Mouse (Mus musculus): ENCODE results near the gene Olfr782. TPM values are rescaled to one million over a fixed set of nuclear protein-coding genes. Genes with fewer than 3 reads are reported as not detected.
"Not testable (repeated sequence)": the region's sequence is repeated elsewhere in the genome, so short reads cannot be mapped to it uniquely, and the experiment has no call there.

The Olfr782 gene
- polyA plus RNA-seq (2012; rRNA removed), result not detected in 2 replicates

DNA sequence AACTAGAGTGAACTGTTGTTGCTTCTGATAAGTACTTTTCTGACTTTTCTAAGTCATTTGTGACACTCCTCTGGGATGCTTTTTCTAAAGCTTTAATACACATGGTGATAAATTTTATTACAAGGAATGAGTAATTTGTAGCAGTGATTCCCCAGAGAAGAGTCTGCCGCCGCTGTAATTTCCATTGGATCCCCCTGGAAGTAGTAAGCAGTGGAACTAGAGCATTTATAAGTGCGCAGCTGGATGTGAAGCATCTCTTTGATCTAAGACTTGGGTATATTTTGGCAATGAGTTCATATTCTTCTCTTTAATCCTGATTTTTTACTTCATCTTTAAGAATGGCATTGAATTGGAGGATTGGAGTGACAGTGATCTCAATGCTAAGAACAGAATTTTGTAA lies at the start of gene Olfr782:
Olfr782 (plus strand) TSS at position 301 of the 400 bp plus-strand sequence.
- no peak for DNase-seq (ENCODE audit: low read depth)

DNA sequence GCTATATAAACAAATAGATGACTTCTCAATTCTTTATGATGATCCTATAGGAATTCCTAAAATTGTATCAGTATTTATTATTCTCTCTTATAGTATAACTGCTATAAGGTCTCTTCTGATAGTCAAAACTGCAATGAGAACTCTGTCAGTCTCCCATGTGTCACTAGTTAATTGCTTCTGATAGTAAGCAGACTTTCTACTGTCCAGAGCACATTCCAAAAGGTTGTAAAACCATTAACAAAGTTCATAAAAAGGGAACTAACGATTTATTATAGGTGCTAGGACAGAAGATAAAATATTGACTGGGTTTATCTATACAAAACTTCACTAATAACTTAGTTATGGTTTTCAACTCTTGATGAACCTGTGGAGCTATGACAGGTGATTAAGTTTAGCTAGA lies 35.7 kb upstream of the Olfr782 start:
- not testable (repeated sequence) for DNase-seq (ENCODE audit: low read depth)

DNA sequence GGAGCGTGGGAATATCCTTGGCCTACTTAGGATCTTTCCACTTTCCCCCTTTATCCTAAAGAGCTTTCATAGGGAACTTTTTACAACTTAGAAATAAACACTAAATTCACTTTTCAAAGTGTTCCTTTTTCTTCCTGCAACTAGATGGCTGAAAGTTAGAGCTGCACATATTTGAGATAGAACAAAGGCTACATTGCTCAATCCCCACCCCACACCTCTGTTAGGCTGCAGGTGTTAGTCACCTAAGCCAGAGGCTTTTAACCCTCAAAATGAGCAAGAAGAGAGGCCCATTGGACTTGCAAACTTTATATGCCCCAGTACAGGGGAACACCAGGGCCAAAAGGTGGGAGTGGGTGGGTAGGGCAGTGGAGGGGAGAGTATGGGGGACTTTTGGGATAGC lies 35.1 kb upstream of the Olfr782 start:
- not testable (repeated sequence) for DNase-seq (ENCODE audit: low read depth)

DNA sequence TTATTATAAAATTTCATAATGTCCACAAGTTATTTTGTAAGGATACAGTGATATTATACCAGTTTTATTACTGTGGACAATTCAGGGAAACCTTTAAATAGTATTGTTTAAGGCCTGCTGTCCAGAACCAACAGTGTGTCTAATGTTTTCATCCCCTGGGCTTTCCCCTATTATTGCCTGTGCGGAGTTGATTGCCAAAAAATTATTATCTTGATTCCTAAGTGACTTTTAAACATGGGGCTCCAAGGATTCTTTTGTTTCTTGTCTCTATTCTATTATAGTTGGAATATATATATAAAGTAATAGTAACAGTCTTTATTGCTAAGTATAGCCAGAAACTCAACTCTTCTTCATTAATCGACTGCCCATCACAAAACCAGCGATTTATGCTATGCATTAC lies 30.8 kb upstream of the Olfr782 start, which contains the start of gene Olfr780:
Olfr780 (plus strand) TSS at position 301 of the 400 bp plus-strand sequence.
- DNase-seq (ENCODE audit: low read depth), result no peak

DNA sequence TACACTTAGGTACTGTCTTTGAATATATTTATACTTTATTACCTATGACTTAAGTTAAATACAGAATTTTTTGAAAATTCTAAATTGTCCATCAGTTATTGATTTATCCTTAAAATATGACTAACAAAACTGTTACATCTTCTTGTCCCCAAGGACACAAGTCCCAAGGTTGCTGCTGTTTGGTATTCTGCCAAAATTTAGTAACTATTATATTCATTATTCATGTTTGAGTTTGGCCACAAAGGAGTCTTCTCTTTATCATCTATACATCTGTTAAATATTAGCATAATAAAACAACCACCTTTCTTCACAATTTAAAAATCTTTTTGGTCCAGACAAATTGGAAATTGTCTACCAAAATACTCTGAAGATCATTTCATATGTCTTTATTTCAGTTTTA lies 20.1 kb upstream of the Olfr782 start, which contains the start of gene Olfr781:
Olfr781 (plus strand) TSS at position 301 of the 400 bp plus-strand sequence.
- no peak for DNase-seq (ENCODE audit: low read depth)

DNA sequence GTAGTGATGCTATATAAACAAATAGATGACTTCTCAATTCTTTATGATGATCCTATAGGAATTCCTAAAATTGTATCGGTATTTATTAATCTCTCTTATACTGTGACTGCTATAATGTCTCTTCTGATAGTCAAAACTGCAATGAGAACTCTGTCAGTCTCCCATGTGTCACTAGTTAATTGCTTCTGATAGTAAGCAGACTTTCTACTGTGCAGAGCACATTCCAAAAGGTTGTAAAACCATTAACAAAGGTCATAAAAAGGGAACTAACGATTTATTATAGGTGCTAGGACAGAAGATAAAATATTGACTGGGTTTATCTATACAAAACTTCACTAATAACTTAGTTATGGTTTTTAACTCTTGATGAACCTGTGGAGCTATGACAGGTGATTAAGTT lies 3.8 kb downstream of the Olfr782 start:
- not testable (repeated sequence) for DNase-seq (ENCODE audit: low read depth)

DNA sequence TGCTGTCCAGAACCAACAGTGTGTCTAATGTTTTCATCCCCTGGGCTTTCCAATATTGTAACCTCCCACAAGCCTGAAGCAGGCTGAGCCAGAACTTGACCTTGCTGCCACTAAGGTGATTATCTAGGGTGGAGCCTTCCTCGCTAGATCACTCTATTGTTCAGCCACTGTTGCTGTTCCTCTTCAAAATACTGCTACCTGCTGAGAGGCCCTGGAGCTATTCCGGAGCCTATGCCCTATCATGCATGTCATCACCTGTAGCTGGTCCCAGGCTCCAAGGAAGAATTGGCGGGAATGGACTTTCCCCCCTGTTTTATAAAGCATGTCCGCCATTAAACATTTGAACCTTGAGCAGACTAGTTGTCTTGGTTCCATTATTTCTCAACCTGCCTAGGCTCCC lies 7.8 kb downstream of the Olfr782 start:
- not testable (repeated sequence) for DNase-seq (ENCODE audit: low read depth)

DNA sequence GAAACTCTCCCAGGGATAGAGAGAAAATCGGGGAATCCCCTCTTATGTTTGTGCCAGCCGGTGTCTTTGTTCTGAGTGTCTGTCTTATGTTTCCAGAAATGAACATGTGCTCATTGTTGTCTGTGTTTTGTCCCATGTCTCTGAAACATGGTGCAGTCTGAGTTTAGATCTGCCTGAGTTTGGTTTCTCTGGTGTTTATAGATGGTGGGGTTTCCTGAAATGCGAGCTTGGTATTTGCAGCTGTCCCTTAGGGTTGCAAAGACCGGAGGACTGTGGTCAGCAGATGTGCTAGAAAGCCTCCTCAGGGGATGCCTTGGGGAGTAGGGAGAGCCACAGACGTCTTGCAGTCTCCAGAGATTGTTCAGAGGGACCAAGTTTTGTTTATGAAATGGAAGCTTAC lies 8.7 kb downstream of the Olfr782 start:
- DNase-seq (ENCODE audit: low read depth), result no peak

DNA sequence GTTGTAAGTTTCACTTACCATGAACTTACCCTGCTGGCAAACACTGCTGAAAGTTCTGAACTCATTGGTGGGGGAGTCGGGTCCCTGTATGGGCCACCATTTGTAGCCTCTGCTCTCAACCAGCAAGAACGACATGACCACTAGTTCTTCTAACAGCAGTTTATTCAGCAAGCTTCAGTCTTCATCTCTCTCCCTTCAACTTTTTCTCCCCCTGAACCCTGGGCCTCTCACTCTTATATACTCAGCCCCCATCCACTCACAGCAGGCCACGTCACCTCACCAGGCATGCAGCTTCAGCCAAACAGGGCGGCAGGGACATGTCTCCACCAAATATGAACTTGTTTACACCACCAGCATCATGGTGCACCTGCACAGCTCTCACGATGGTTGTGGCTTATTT lies 25.4 kb downstream of the Olfr782 start:
- not testable (repeated sequence) for DNase-seq (ENCODE audit: low read depth)

DNA sequence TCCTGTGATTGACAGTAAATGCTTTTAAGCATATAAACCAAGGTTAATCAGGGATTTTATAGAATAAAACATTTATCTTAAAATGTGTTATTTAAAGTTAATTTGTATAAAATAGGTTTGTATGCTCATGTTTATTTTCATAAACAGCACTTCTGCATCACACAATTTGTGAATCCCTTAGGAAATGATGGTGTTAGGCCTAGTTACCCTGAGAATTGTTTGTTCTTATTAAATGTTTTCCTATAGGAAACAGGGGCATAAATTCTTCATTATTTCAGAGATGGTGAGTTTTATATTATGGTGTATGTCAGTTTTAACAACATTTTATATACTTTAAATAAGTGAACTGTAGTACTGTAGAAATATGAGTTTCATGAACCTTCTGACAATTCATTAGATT lies 35.1 kb downstream of the Olfr782 start, which contains the start of gene Olfr784:
Olfr784 (plus strand) TSS at position 301 of the 400 bp plus-strand sequence.
- no peak for DNase-seq (ENCODE audit: low read depth)

DNA sequence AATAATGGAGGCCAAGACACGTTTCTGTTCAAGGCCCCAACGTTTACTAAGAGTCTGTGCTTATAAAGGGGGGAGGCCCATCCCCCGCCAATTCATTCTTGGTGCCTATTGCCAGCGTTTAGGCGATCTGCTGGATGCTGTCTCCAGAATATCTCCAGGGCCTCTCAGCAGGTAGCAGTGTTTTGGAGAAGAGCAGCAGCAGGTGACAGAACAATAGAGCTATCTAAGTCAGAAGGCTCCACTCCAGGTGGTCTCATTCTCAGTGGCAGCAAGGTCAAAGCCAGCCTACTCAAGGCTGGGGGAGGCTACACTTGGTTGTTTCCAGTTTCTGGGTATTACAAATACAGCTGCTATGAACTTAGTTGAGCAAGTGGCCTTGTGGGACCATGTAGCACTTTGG lies 52.2 kb downstream of the Olfr782 start:
- DNase-seq (ENCODE audit: low read depth), result no peak

Other genes with a start within 250 kb of the Olfr782 start
- gene Olfr768, start 249.5 kb upstream of the Olfr782 start, polyA plus RNA-seq (2012; rRNA removed), result not detected in 2 replicates
- gene Olfr769, start 231.0 kb upstream of the Olfr782 start, polyA plus RNA-seq (2012; rRNA removed), result not detected in 2 replicates
- not detected in 2 replicates for gene Olfr770, start 209.9 kb upstream of the Olfr782 start, polyA plus RNA-seq (2012; rRNA removed)
- not detected in 2 replicates for gene Olfr771, start 184.1 kb upstream of the Olfr782 start, polyA plus RNA-seq (2012; rRNA removed)
- not detected in 2 replicates for gene Olfr772, start 170.9 kb upstream of the Olfr782 start, polyA plus RNA-seq (2012; rRNA removed)
- not detected in 2 replicates for gene Olfr773, start 161.4 kb upstream of the Olfr782 start, polyA plus RNA-seq (2012; rRNA removed)
- gene Olfr774, start 112.6 kb upstream of the Olfr782 start, polyA plus RNA-seq (2012; rRNA removed), result not detected in 2 replicates
- not detected in 2 replicates for gene Olfr775, start 100.4 kb upstream of the Olfr782 start, polyA plus RNA-seq (2012; rRNA removed)
- gene Olfr776, start 89.7 kb upstream of the Olfr782 start, polyA plus RNA-seq (2012; rRNA removed), result not detected in 2 replicates
- not detected in 2 replicates for gene Olfr777, start 77.4 kb upstream of the Olfr782 start, polyA plus RNA-seq (2012; rRNA removed)
- not detected in 2 replicates for gene Olfr780, start 30.7 kb upstream of the Olfr782 start, polyA plus RNA-seq (2012; rRNA removed)
- not detected in 2 replicates for gene Olfr781, start 20.0 kb upstream of the Olfr782 start, polyA plus RNA-seq (2012; rRNA removed)
- 0.03 and 0.05 TPM in 2 replicates for gene Olfr784, start 35.2 kb downstream of the Olfr782 start, polyA plus RNA-seq (2012; rRNA removed)
- not detected in 2 replicates for gene Olfr785, start 56.6 kb downstream of the Olfr782 start, polyA plus RNA-seq (2012; rRNA removed)
- gene Olfr786, start 78.5 kb downstream of the Olfr782 start, polyA plus RNA-seq (2012; rRNA removed), result not detected in 2 replicates
- not detected in 2 replicates for gene Olfr787, start 113.0 kb downstream of the Olfr782 start, polyA plus RNA-seq (2012; rRNA removed)
- not detected in 2 replicates for gene Olfr788, start 122.1 kb downstream of the Olfr782 start, polyA plus RNA-seq (2012; rRNA removed)
- not detected in 2 replicates for gene Olfr789, start 135.9 kb downstream of the Olfr782 start, polyA plus RNA-seq (2012; rRNA removed)
- gene Olfr790, start 149.6 kb downstream of the Olfr782 start, polyA plus RNA-seq (2012; rRNA removed), result not detected in 2 replicates
- gene Olfr791, start 172.9 kb downstream of the Olfr782 start, polyA plus RNA-seq (2012; rRNA removed), result not detected in 2 replicates
- not detected in 2 replicates for gene Olfr792, start 190.3 kb downstream of the Olfr782 start, polyA plus RNA-seq (2012; rRNA removed)
- gene Olfr794, start 218.8 kb downstream of the Olfr782 start, polyA plus RNA-seq (2012; rRNA removed), result not detected in 2 replicates